Mouse (Mus musculus): Measurements from ENCODE around the gene Ankrd34a.
A peak's percentile ranks its signal among the peaks of the same experiment; 100 is the strongest.

The Ankrd34a gene

GRCm38 (mm10) chr3:96606618-96607017 is 10.2 kb downstream of the Ankrd34a start:
- DNase-seq (ENCODE audit: low read depth, low spot score) = no peak

- DNase-seq (ENCODE audit: low read depth, low spot score) = no peak
Observed at GRCm38 (mm10) chr3:96617941-96618340, 21.5 kb downstream of the Ankrd34a start.

- DNase-seq (ENCODE audit: low read depth, low spot score) = no peak
Observed at GRCm38 (mm10) chr3:96623201-96623600, 26.8 kb downstream of the Ankrd34a start.

GRCm38 (mm10) chr3:96629729-96630600 is 33.5 kb downstream of the Ankrd34a start, which contains the start of gene Rbm8a:
Gene Rbm8a, plus strand, starts transcription at chr3:96629933.
- DNase-seq (ENCODE audit: low read depth, low spot score) = peak; percentile 96

GRCm38 (mm10) chr3:96632058-96632457 is 35.6 kb downstream of the Ankrd34a start:
- no peak for DNase-seq (ENCODE audit: low read depth, low spot score)

GRCm38 (mm10) chr3:96634015-96634414 is 37.6 kb downstream of the Ankrd34a start:
- no peak for DNase-seq (ENCODE audit: low read depth, low spot score)

GRCm38 (mm10) chr3:96634928-96635879 is 38.8 kb downstream of the Ankrd34a start, which contains the start of the genes Pex11b and Gm42957:
Gene Pex11b, plus strand, starts transcription at chr3:96635376.
Gene Gm42957, plus strand, starts transcription at chr3:96635474.
- DNase-seq (ENCODE audit: low read depth, low spot score) = peak; percentile 87

GRCm38 (mm10) chr3:96635906-96636305 is 39.5 kb downstream of the Ankrd34a start:
- no peak for DNase-seq (ENCODE audit: low read depth, low spot score)

GRCm38 (mm10) chr3:96636448-96636847 is 40.0 kb downstream of the Ankrd34a start:
- no peak for DNase-seq (ENCODE audit: low read depth, low spot score)

- peak; percentile 75 for DNase-seq (ENCODE audit: low read depth, low spot score)
Observed at GRCm38 (mm10) chr3:96639219-96639618, 42.8 kb downstream of the Ankrd34a start.

- no peak for DNase-seq (ENCODE audit: low read depth, low spot score)
Observed at GRCm38 (mm10) chr3:96645018-96645649, 48.7 kb downstream of the Ankrd34a start, which contains the start of gene Itga10. Gene Itga10, plus strand, starts transcription at chr3:96645584.

GRCm38 (mm10) chr3:96647365-96647764 is 50.9 kb downstream of the Ankrd34a start:
- DNase-seq (ENCODE audit: low read depth, low spot score) = no peak
